Mouse (Mus musculus): ENCODE measurements around the gene Inpp4b.

- TF ChIP-seq CTCF (IDR thresholded peaks at IDR 0.05; ENCODE audit: extremely low read depth, insufficient read length, insufficient replicate concordance, low read depth, low read length) (no peak), POLR2A (IDR thresholded peaks at IDR 0.05; ENCODE audit: low read depth, low read length) (no peak)
Observed at GRCm38 (mm10) chr8:81361162-81361561, 18.8 kb downstream of the Inpp4b start.

Measured in small intestine, adult 2 months (tissue).